19 mouse cellular contexts compared by ENCODE assay signal in the genomic region with DNA sequence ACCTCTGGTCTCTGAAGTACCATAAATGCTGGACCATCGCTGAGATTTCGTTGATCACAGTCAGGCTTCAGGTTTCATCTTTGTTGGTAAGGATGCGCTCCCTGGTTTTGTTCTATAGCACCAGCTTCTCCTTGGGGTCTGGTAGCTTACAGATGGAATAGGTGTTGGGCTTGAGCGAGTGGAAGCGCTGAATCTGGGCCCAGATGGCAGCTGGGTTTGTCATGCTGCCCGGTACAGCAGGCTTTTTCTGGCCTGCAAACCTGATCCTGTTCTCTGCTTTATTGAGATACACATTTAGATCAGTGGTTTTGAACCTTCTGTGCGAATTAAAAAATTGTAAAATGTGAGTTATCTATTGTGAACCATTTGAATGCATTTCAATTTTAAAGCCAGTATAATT.
A peak's percentile ranks its signal among the peaks of the same experiment; 100 is the strongest.
DNase-seq lines count a peak whose midpoint lies in the region; ATAC-seq lines count a peak whose summit lies in the region.
"Had no signal": no experiment of that assay in that cellular context is flagged by ENCODE, and none has a peak within 500 bp of the region (broad histone marks: within the 10 kb centered on the region; RNA-seq: fewer than 3 reads in every experiment).

No protein-coding gene starts in this region.

- H3K4me1 ChIP-seq in intestine, embryonic 15.5 days (replicated peaks), result no peaks in the 10 kb centered on the region
- H3K4me1 ChIP-seq: embryonic facial prominence, embryonic 12.5 days; liver, embryonic 12.5 days; lung, embryonic 15.5 days; midbrain, embryonic 13.5 days; neural tube, embryonic 15.5 days had no signal

- no peak overlapping the region for H3K27ac ChIP-seq in intestine, embryonic 15.5 days
- H3K27ac ChIP-seq: embryonic facial prominence, embryonic 12.5 days; liver, embryonic 12.5 days; lung, embryonic 15.5 days; midbrain, embryonic 13.5 days; neural tube, embryonic 15.5 days had no signal

- intact Hi-C loops in left cerebral cortex, postnatal 36 days (cut with DNase I), result no loop called here

- no peak overlapping the region for H3K9ac ChIP-seq in intestine, embryonic 15.5 days
- H3K9ac ChIP-seq: embryonic facial prominence, embryonic 12.5 days; liver, embryonic 12.5 days; lung, embryonic 15.5 days; midbrain, embryonic 13.5 days; neural tube, embryonic 15.5 days had no signal

- DNase-seq in cerebellum, adult 9-11 months, result peak; percentile 12
- no peak for DNase-seq in cerebellum, postnatal 4 days (ENCODE audit: low spot score in 2 of 2)
- DNase-seq in brain, adult 2 months (ENCODE audit: low read depth, low spot score), result peak; percentile 62
- DNase-seq in layer of hippocampus, adult 18-20 months (ENCODE audit: low spot score in 2 of 2), result peak; percentile 14 to 69
- DNase-seq in left cerebral cortex, postnatal 36 days (ENCODE audit: low spot score in 2 of 2), result peak; percentile 11 to 22
- DNase-seq in spleen, postnatal 10 days (ENCODE audit: low spot score in 2 of 2), result no peak
- DNase-seq: adrenal gland, adult 8-10 months; gastrocnemius, postnatal 14 days; kidney, adult 9 months; kidney, postnatal 4 days; spleen, adult 18-20 months had no signal

- no peaks in the 10 kb centered on the region for H3K27me3 ChIP-seq in intestine, embryonic 15.5 days (replicated peaks)
- H3K27me3 ChIP-seq: embryonic facial prominence, embryonic 12.5 days; liver, embryonic 12.5 days; lung, embryonic 15.5 days; midbrain, embryonic 13.5 days; neural tube, embryonic 15.5 days had no signal

- H3K4me3 ChIP-seq in intestine, embryonic 15.5 days (replicated peaks), result no peak overlapping the region
- H3K4me3 ChIP-seq: embryonic facial prominence, embryonic 12.5 days; liver, embryonic 12.5 days; lung, embryonic 15.5 days; midbrain, embryonic 13.5 days; myocyte; neural tube, embryonic 15.5 days had no signal

- no peak overlapping the region for H3K4me2 ChIP-seq in intestine, embryonic 15.5 days (replicated peaks)
- H3K4me2 ChIP-seq: embryonic facial prominence, embryonic 12.5 days; liver, embryonic 12.5 days; lung, embryonic 15.5 days; midbrain, embryonic 13.5 days; neural tube, embryonic 15.5 days had no signal

- ATAC-seq in intestine, embryonic 15.5 days, result no peak
- ATAC-seq: forebrain, embryonic 16.5 days; liver, embryonic 12.5 days; midbrain, embryonic 13.5 days had no signal

- 89% methylated on average over 7 of the region's 7 CpGs for WGBS in intestine, embryonic 15.5 days

- no peaks in the 10 kb centered on the region for H3K36me3 ChIP-seq in intestine, embryonic 15.5 days
- H3K36me3 ChIP-seq: embryonic facial prominence, embryonic 12.5 days; liver, embryonic 12.5 days; lung, embryonic 15.5 days; midbrain, embryonic 13.5 days; neural tube, embryonic 15.5 days had no signal

- no peaks in the 10 kb centered on the region for H3K9me3 ChIP-seq in intestine, embryonic 15.5 days
- H3K9me3 ChIP-seq: embryonic facial prominence, embryonic 12.5 days; liver, embryonic 12.5 days; lung, embryonic 15.5 days; midbrain, embryonic 13.5 days; neural tube, embryonic 15.5 days had no signal

Comparison
In these comparisons a context has a peak if more than half of its experiments do, and no peak if none do; other contexts are left out.
1. DNase-seq: peak in cerebellum, adult 9-11 months (single experiment), brain, adult 2 months (single experiment), layer of hippocampus, adult 18-20 months (2 of 2) and left cerebral cortex, postnatal 36 days (2 of 2); none in cerebellum, postnatal 4 days (0 of 2) and spleen, postnatal 10 days (0 of 2).